Mouse (Mus musculus) thymus, postnatal 0 days (tissue): ENCODE results near the gene Tubb4b. TPM values are rescaled to one million over a fixed set of nuclear protein-coding genes. Genes with fewer than 3 reads are reported as not detected.
A peak's percentile ranks its signal among the peaks of the same experiment; 100 is the strongest.

ENCODE experiments used
- DNase-seq: peaks from one replicate; pipeline ENCODE4 v3.0.0-alpha.2; 2015; ENCODE audit warnings: low spot score
- polyA plus RNA-seq: library from polyadenylated mRNA; unstranded; fragments of >200 nt; fragmentation: Nextera tagmentation; extraction: Ambion mirVana; gene quantifications from 2 replicates; pipeline ENCODE4 v1.2.1, GENCODE M21; 2015

The Tubb4b gene
- polyA plus RNA-seq, 1 experiment from 2014 or later, result 503 TPM

DNA sequence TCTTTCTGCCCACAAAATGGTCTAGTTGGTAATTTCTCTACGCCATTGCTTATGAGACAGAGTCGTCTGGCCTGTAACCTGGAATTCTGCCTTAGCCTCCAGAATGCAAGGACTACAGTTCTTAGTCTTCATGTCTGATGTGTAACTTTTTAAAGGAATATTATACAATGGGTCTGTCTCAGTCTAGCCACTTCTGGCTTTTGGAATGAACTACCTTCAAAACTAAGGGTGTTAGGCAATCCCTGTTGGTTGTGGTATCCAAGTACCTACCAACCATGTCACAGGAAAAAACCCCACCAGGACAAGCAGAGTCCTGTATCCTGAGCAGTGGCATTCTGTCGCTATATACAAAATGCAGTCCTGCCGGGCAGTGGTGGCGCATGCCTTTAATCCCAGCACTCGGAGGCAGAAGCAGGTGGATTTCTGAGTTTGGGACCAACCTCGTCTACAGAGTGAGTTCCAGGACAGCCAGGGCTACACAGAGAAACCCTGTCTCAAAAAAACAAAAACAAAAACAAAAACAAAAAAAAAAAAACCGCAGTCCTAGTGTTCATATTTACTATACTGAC lies 1.4 kb upstream of the Tubb4b start:
- no peak for DNase-seq

DNA sequence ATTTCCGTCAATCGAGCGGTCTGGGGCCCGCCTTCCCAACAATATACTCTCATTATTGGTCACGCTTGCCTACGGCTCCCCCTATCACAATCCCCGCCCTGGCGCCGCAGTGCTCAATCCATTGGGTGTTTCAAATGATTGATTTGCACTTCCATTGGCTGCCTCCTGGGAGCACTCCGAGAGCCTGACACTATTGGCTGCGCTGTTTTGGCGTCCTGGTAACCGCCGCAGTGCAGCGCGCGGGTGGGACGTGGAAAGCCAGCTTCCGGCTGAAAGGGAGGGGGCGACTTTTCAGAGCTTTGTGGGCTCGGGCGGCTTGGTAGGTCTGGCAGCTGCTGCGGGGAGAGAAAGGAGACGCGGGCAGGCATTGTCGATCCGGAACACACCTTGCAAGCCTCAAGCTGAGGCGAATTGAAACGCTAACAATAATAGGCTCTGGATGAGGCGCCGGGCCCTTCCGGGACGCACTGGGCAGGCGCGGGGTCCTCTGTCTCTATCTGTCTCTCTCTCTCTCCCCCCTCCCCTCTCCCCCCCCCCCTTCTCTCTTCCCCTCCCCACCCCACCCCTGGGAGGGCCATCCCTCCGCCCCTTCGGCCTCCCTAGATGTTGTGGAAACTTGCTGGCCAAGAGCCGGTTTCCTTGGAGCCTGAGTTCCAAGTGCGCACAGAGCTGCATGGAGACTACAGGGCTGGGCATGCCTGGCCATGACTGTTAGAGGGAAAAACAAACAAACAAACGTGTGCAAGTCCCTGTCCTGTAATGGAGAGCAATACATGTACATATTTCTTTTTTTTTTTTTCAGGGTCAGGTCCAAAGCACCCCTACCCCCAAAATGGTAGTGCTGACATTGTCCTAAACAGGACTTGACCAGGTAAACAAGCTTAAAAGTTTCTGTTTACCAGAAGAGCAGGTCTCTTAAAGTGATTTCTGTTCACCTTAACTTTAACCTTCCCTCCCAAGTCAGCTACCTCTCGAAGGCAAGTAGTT lies 557 bp upstream of the Tubb4b start:
- peak; percentile 100 for DNase-seq

DNA sequence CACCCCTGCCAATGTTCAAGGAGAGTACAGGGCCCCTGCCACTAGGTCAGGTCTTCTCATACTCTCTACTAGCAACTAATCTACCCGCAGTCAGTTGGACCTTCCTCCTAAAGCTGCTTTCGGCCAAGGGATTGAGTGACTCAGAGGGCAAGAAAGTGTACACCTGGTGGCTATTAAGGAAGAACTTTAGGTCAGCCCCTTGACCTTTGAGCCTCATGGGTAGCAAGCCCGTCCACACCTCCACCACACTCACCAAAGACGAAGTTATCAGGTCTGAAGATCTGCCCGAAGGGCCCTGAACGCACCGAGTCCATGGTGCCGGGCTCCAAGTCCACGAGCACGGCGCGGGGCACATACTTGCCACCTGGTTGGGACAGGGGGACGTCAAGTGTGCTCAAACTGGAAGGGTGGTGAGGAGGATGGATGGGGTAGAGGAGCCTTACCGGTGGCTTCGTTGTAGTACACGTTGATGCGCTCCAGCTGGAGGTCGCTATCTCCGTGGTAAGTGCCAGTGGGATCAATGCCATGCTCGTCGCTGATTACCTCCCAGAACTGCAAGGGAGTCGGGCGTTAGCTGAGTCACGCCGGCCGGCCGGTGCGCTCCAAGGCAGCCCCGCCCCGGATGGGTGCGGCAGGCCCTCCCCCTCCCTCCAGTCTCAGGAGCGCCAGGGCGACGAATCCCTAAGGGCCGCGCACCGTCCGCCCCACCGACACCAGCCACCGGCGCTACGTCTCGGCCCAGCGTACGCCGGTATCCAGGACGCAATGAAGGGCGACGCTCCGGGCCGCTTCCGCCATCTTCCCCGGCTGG lies 616 bp downstream of the Tubb4b start:
- peak; percentile 81 for DNase-seq

GRCm38 (mm10) chr2:25221331-25221772 lies 3.1 kb downstream of the Tubb4b start:
- DNase-seq, result no peak

GRCm38 (mm10) chr2:25218445-25218844 lies 6.1 kb downstream of the Tubb4b start, which contains the start of gene Fam166a:
TSS of gene Fam166a (plus strand) at chr2:25218745.
- DNase-seq, result no peak

DNA sequence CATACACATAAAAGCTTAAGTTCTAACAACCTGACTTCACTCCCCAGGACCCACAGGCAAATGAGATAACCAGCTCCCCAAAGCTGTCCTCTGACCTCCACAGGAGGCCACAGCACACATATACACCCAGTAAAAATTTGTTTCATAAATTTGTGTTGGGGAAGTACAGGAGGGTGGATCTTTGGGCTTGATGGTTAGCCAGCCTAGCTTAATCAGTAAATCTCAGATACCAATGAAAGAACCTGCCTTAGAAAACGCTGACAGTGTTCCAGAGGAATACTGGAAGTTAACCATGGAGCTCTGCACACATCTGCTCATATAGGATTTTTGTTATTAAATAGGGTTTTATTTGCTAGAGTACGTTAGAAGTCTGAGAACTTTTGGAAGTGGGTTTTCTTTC lies 6.8 kb downstream of the Tubb4b start:
- no peak for DNase-seq

GRCm38 (mm10) chr2:25214444-25214843 lies 10.1 kb downstream of the Tubb4b start, which contains the start of gene Stpg3:
TSS of gene Stpg3 (minus strand) at chr2:25214637.
- DNase-seq, result no peak

DNA sequence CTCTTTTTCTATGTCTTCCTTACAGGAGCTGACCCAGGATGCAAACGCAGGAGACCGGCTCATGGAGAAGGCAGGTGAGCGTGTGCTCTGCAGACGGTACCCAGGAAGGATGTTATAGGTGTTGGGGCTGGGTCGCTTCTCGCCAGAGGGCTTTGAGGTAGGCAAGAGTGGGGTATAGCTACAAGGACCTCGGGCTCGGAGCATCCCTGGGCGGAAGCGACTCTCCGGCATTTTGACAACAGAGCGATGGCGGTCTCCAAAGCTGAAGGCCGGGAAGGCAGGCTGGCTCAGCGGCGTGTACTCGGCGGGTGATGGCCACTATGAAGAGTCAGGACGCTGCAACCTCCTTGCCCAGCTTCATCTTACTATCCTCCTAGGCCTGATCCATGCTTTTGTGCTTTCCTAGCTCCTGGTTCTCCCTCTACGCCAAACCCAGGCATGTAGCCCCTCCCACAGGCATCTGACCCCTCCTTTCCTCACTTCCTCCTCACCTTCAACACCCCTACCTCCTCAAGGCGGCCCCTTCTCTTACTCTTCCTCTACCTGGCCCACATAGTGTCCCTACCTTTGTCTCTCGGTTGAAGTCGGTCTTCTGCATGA lies 11.1 kb downstream of the Tubb4b start:
- DNase-seq, result no peak

- peak; percentile 88 for DNase-seq
Observed at GRCm38 (mm10) chr2:25211121-25211670, 13.3 kb downstream of the Tubb4b start, which contains the start of gene Nelfb. TSS of gene Nelfb (minus strand) at chr2:25211489.

DNA sequence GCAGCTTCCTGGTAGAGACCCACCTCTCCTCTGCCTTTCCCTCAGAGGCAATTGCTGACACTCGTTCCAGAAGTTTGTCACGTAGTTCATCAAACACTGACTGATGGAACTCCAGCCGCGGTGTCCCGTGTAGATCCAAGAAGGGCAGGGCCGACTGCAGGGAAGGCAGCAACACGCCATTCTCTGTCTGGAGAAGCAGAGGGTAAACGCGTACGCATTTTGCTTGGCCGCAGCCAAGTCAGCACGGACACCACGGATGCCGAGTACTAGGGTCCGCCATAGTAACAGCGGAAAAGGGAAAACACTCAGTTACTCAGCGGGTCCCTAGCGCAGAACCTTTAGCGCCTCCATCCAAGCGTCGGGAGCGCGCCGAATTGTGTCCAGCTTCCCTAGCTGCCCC lies 13.8 kb downstream of the Tubb4b start:
- no peak for DNase-seq

DNA sequence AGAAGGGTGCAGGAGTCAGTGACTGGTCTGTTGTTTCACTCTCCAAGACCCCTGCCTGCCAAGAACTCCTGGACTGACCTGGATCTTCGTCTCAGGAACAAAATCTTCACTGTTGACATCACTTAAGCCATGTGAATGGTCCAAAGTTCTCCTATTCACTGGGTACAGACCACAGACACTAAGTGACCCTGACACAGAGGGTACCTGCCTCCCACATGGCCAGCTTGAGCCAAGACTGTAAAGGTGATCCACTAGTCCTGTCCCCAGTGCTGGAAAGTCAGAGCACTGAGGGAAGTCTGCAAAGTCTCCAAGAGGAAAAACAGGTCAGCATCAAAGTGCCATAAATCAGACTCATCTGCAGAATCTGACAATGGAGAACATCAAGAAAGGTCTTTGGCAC lies 16.9 kb downstream of the Tubb4b start:
- no peak for DNase-seq

GRCm38 (mm10) chr2:25203631-25204214 lies 20.8 kb downstream of the Tubb4b start:
- DNase-seq, result no peak

DNA sequence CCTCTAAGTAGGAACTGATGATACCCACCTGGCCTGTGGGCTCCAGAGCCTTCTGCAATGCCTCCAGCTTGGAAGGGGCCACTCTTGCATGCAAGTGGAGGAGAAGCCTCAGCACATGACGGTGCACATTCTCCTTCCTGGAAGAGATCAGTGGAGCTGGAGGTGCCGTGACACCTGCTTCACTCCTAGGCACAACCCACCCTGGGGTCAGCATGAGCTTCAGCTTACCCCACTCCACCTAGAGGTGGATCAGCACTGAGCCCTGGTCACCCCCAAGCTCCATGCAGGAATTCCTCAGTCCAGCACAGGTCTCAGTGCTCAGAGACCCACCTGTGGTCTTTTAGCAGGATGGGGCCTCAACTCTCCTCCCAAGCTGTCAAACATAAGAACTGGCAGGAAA lies 23.9 kb downstream of the Tubb4b start:
- no peak for DNase-seq

- no peak for DNase-seq
Observed at GRCm38 (mm10) chr2:25197946-25198345, 26.6 kb downstream of the Tubb4b start.

GRCm38 (mm10) chr2:25197191-25197590 lies 27.3 kb downstream of the Tubb4b start:
- no peak for DNase-seq

- DNase-seq, result peak; percentile 89
Observed at GRCm38 (mm10) chr2:25196172-25196954, 28.1 kb downstream of the Tubb4b start, which contains the start of gene Tor4a. TSS of gene Tor4a (minus strand) at chr2:25196886.

DNA sequence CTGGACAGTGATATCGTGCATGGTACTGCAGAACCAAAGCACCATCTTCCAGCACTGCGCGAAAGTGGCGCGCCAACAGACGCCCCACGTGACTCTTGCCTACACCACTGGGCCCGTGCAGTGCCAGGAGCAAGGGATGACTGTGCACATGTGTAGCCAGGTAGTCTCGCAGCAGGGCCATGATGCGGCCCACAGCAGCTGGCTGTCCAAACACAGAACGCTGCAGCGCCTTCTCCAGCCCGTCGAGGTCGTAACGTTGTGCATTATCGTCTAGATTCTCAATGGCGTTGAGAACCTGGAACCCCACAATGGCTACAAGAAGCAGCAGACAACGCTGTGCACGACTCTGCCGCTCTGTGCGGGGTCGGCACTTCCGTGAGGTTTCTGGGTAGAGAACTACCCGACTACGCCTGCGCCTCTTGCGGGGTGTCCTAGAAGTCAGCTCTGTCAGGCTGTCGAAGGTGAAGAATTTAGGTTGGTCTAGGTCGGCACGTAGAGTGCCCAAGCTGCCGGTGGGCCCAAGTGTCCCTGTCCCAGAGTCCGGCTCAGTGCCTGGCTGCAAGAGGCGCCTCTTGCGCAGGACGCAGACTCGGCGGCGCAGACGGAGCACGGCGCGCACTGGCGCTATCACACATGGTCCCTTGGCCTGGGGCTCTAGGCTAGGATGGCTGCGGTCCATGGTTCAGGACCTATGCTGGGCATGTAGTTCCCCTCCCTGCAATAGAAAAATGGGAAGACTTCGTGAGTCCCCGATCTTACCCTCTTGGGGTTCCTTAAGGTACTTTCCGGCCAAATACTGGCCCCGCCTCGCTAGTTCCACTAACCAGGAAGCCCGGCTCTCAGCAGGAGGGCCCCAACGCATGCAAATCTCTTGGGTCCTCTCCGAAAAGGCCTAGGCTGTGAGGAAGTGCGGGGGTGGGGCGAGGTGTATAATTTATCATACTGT lies 29.0 kb downstream of the Tubb4b start:
- DNase-seq, result peak; percentile 68

GRCm38 (mm10) chr2:25194486-25195171 lies 29.9 kb downstream of the Tubb4b start:
- DNase-seq, result peak; percentile 58
